Mouse (Mus musculus): ENCODE results near the gene Ifnlr1. TPM values are rescaled to one million over a fixed set of nuclear protein-coding genes. Genes with fewer than 3 reads are reported as not detected.

The Ifnlr1 gene
- total and polyA plus RNA-seq, 3 experiments, result 0.04 TPM; not detected in 2

- no peak within 1 kb of the TSS for H3K27ac ChIP-seq (ENCODE audit: insufficient read depth, low read depth)
- H3K4me2 ChIP-seq (ENCODE audit: insufficient read depth, low read depth, poor library complexity, severe bottlenecking), result no peak within 1 kb of the TSS; the same call in 1 of the 2 replicates
- DNase-seq (ENCODE audit: extremely low read depth), result no peak
- no peaks in the 10 kb centered on the region for H3K79me2 ChIP-seq (replicated peaks; ENCODE audit: control insufficient read depth, extremely low read depth, insufficient read depth, poor library complexity, severe bottlenecking)
- no peak within 1 kb of the TSS for H3K4me3 ChIP-seq (replicated peaks in 1 of 3; ENCODE audit: low read depth in 2 of 3, low read length in 2 of 3, poor library complexity in 1 of 3)
- no peaks in the 10 kb centered on the region for H3K4me1 ChIP-seq (ENCODE audit: control insufficient read depth in 1 of 2, insufficient read depth in 2 of 2)
- in situ Hi-C loops (cut with MboI; ENCODE audit: low pct_ligation_motif_present, low pct_unique_long_range_greater_than_20kb, low sequenced_read_pairs) (loop anchor here (5.0 kb wide), 1 partner anchor 39 kb away; no protein-coding TSS in a partner anchor), dilution Hi-C loops (cut with MboI; ENCODE audit: extremely low pct_ligation_motif_present, extremely low pct_unique_long_range_greater_than_20kb, low sequenced_read_pairs) (no loop called here)
- H3K36me3 ChIP-seq (replicated peaks in 1 of 2; ENCODE audit: control insufficient read depth in 1 of 2, insufficient read depth in 1 of 2, low read length in 1 of 2), result no peaks in the 10 kb centered on the region
- no peak for TF ChIP-seq CTCF (conservative IDR thresholded peaks at IDR 0.05 in 1 of 2, IDR thresholded peaks at IDR 0.05 in 1 of 2; ENCODE audit: low read depth in 2 of 2, low read length in 2 of 2)
- no peak for TF ChIP-seq EP300 (IDR thresholded peaks at IDR 0.05; ENCODE audit: low read length)
- no peak for TF ChIP-seq CHD1 (IDR thresholded peaks at IDR 0.05; ENCODE audit: low read depth, low read length)
- TF ChIP-seq TCF12 (IDR thresholded peaks at IDR 0.05; ENCODE audit: low read depth, low read length), result no peak
- no peak for TF ChIP-seq ZNF384 (IDR thresholded peaks at IDR 0.05; ENCODE audit: low read depth, low read length)
- TF ChIP-seq MAZ (IDR thresholded peaks at IDR 0.05; ENCODE audit: low read depth, low read length), result no peak
- TF ChIP-seq PAX5 (IDR thresholded peaks at IDR 0.05; ENCODE audit: low read length), result no peak
- TF ChIP-seq JUND (conservative IDR thresholded peaks at IDR 0.05; ENCODE audit: low read depth, low read length), result no peak
- TF ChIP-seq MEF2A (IDR thresholded peaks at IDR 0.05; ENCODE audit: borderline replicate concordance, low read depth, low read length), result no peak
- no peak for TF ChIP-seq USF1 (IDR thresholded peaks at IDR 0.05; ENCODE audit: low read depth, low read length)
- TF ChIP-seq TBP (conservative IDR thresholded peaks at IDR 0.05; ENCODE audit: low read depth, low read length), result no peak
- TF ChIP-seq POLR2A (IDR thresholded peaks at IDR 0.05; ENCODE audit: low read depth, low read length), result no peak
- no peak for TF ChIP-seq UBTF (IDR thresholded peaks at IDR 0.05; ENCODE audit: low read depth, low read length)
- TF ChIP-seq BHLHE40 (IDR thresholded peaks at IDR 0.05; ENCODE audit: low read depth, low read length), result no peak
- TF ChIP-seq RCOR1 (conservative IDR thresholded peaks at IDR 0.05; ENCODE audit: low read depth, low read length), result no peak
- TF ChIP-seq NELFE (IDR thresholded peaks at IDR 0.05; ENCODE audit: low read depth, low read length), result no peak
- TF ChIP-seq USF2 (conservative IDR thresholded peaks at IDR 0.05; ENCODE audit: low read depth, low read length), result no peak
- no peak for TF ChIP-seq NRF1 (IDR thresholded peaks at IDR 0.05; ENCODE audit: low read depth, low read length)
- TF ChIP-seq ZMIZ1 (IDR thresholded peaks at IDR 0.05; ENCODE audit: low read depth, low read length), result no peak
- no peak for TF ChIP-seq HCFC1 (IDR thresholded peaks at IDR 0.05; ENCODE audit: low read depth, low read length)
- peaks cover 12% of the 10 kb centered on the region for H3K9me3 ChIP-seq (replicated peaks; ENCODE audit: low read length)
- no peak within 1 kb of the TSS for H3K9ac ChIP-seq (ENCODE audit: insufficient read depth, low read depth)
- H3K27me3 ChIP-seq (replicated peaks), result peaks cover 55% of the 10 kb centered on the region
Observed at GRCm38 (mm10) chr4:135727817-135728216, 41.7 kb downstream of the Ifnlr1 start, which contains the start of gene Il22ra1. TSS of gene Il22ra1 (plus strand) at chr4:135728172.

DNA sequence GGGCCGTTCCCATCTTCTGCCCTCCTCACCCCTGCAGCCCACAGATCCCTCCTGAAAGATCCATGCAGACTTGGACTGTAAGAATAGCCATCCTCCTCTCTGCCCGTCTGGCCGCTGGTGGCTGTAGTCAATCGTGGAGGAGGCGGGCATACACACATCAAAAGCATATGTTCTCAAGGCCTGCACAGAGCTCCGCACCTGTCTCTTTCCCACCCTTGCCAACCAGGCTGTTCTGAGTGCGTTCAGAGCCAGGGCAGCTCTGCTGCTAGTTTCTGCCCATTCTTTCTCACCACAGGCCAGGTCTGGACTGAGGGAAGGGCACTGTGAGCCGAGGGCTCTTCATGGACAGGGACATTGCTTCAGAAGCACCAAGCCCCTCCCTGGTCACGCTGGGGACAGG, 44.1 kb downstream of the Ifnlr1 start:
- Histone ChIP-seq H3K27ac (ENCODE audit: insufficient read depth, low read depth) (no peak overlapping the region), H3K27me3 (replicated peaks) (peaks cover 52% of the 10 kb centered on the region), H3K9ac (ENCODE audit: insufficient read depth, low read depth) (no peak overlapping the region), H3K9me3 (replicated peaks; ENCODE audit: low read length) (peaks cover 14% of the 10 kb centered on the region), H3K4me3 (replicated peaks in 1 of 3; ENCODE audit: low read depth in 2 of 3, low read length in 2 of 3, poor library complexity in 1 of 3) (no peak overlapping the region), H3K4me1 (ENCODE audit: control insufficient read depth in 1 of 2, insufficient read depth in 2 of 2) (no peaks in the 10 kb centered on the region), H3K79me2 (replicated peaks; ENCODE audit: control insufficient read depth, extremely low read depth, insufficient read depth, poor library complexity, severe bottlenecking) (no peaks in the 10 kb centered on the region), H3K36me3 (replicated peaks in 1 of 2; ENCODE audit: control insufficient read depth in 1 of 2, insufficient read depth in 1 of 2, low read length in 1 of 2) (no peaks in the 10 kb centered on the region), H3K4me2 (ENCODE audit: insufficient read depth, low read depth, poor library complexity, severe bottlenecking) (no peak overlapping the region)
- in situ Hi-C loops (cut with MboI; ENCODE audit: low pct_ligation_motif_present, low pct_unique_long_range_greater_than_20kb, low sequenced_read_pairs), result no loop called here
- dilution Hi-C loops (cut with MboI; ENCODE audit: extremely low pct_ligation_motif_present, extremely low pct_unique_long_range_greater_than_20kb, low sequenced_read_pairs), result no loop called here
- TF ChIP-seq JUND (conservative IDR thresholded peaks at IDR 0.05; ENCODE audit: low read depth, low read length), result no peak
- no peak for TF ChIP-seq POLR2A (IDR thresholded peaks at IDR 0.05; ENCODE audit: low read depth, low read length)
- TF ChIP-seq MEF2A (IDR thresholded peaks at IDR 0.05; ENCODE audit: borderline replicate concordance, low read depth, low read length), result no peak
- no peak for TF ChIP-seq IRF4 (IDR thresholded peaks at IDR 0.05; ENCODE audit: low read depth, low read length)
- no peak for TF ChIP-seq MAZ (IDR thresholded peaks at IDR 0.05; ENCODE audit: low read depth, low read length)
- TF ChIP-seq SIN3A (IDR thresholded peaks at IDR 0.05; ENCODE audit: low read length), result no peak
- TF ChIP-seq NRF1 (IDR thresholded peaks at IDR 0.05; ENCODE audit: low read depth, low read length), result no peak
- no peak for TF ChIP-seq ZKSCAN1 (IDR thresholded peaks at IDR 0.05; ENCODE audit: borderline replicate concordance, low read depth, low read length)
- TF ChIP-seq MAX (IDR thresholded peaks at IDR 0.05; ENCODE audit: low read length), result no peak
- TF ChIP-seq E2F4 (IDR thresholded peaks at IDR 0.05; ENCODE audit: insufficient replicate concordance, low read depth, low read length), result no peak
- no peak for TF ChIP-seq MYC (IDR thresholded peaks at IDR 0.05; ENCODE audit: low read depth, low read length)
- no peak for TF ChIP-seq ZC3H11A (IDR thresholded peaks at IDR 0.05; ENCODE audit: low read depth, low read length)
- TF ChIP-seq BHLHE40 (IDR thresholded peaks at IDR 0.05; ENCODE audit: low read depth, low read length), result no peak
- no peak for TF ChIP-seq KAT2A (IDR thresholded peaks at IDR 0.05; ENCODE audit: insufficient replicate concordance, low read length)
- DNase-seq (ENCODE audit: extremely low read depth), result no peak

Data from CH12.LX (cell line).